In the genomic region with DNA sequence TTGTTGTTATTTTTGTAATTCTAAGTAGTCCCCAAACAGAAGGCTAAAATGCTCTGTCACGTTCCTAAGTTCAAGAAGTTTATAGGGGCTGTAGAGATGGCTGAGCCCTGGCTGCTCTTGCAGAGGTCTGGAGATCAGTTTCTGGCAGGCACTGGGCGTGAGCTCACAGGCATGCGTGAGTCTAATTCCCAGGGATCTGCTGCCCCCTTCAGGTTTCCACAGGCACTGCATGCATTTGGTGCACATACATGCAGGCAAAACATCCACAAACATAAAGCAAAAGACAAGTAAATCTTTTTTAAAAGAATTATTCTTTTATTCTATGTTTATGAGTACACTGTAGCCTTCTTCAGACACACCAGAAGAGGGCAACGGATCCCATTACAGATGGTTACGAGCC, we compare ENCODE assay signal across 10 mouse cellular contexts. TPM values are rescaled to one million over a fixed set of nuclear protein-coding genes. Genes with fewer than 3 reads are reported as not detected.
DNase-seq lines count a peak whose midpoint lies in the region; ATAC-seq and TF ChIP-seq lines count a peak whose summit lies in the region.
"Had no signal": no experiment of that assay in that cellular context is flagged by ENCODE, and none has a peak within 500 bp of the region (broad histone marks: within the 10 kb centered on the region; RNA-seq: fewer than 3 reads in every experiment).

No protein-coding gene starts in this region.

- no peak for ATAC-seq in cerebellum, adult (ENCODE audit: insufficient number of reproducible peaks, low FRiP score, low TSS enrichment)

- intact Hi-C loops in left cerebral cortex, adult 2 months (cut with DNase I): loop anchor here (1.0 kb wide), 1 partner anchor 32 kb away; no protein-coding TSS in a partner anchor
- intact Hi-C loops in left cerebral cortex, postnatal 25 days (cut with DNase I): no loop called here

- no peaks in the 10 kb centered on the region for H3K36me3 ChIP-seq in splenic B cell, adult 2 months (ENCODE audit: control insufficient read depth, insufficient read depth, low read length, poor library complexity, severe bottlenecking)

- TF ChIP-seq CTCF in left cerebral cortex, adult 2 months (IDR thresholded peaks at IDR 0.05): peak; percentile 57

- H3K4me3 ChIP-seq in left cerebral cortex, adult 2 months: no peak overlapping the region
- H3K4me3 ChIP-seq: megakaryocyte, embryonic 14.5 days had no signal

- H3K27me3 ChIP-seq in splenic B cell, adult 2 months (ENCODE audit: control insufficient read depth, insufficient read depth, low read length, poor library complexity, severe bottlenecking): no peaks in the 10 kb centered on the region

- peak; percentile 80 to 85 for DNase-seq in cerebellum, postnatal 10 days
- no peak for DNase-seq in cerebellum, adult 11 months
- DNase-seq in left cerebral cortex, adult 2 months (ENCODE audit: extremely low spot score in 1 of 2, low spot score in 2 of 2): no peak
- DNase-seq in left cerebral cortex, postnatal 25 days (ENCODE audit: low spot score in 2 of 2): no peak
- DNase-seq in ZHBTc4 (ENCODE audit: low read depth, low spot score): peak; percentile 86
- peak; percentile 76 to 77 for DNase-seq in kidney, postnatal 4 days
- DNase-seq in splenic B cell, adult 2 months (ENCODE audit: low read depth, low spot score): peak; percentile 63

- no peak overlapping the region for H3K27ac ChIP-seq in left cerebral cortex, adult 2 months

RNA-seq across cellular contexts. Expression of gene Nphs1, which starts 14.3 kb away (rescaled TPM):
- 1 to 10 TPM in 1 of 2 experiments, under 1 TPM in 1; 0.79 to 1.1 TPM for total RNA-seq in left cerebral cortex, adult 2 months (2021)
- total RNA-seq in left cerebral cortex, postnatal 25 days (2021): 1 to 10 TPM in 1 of 2 experiments, under 1 TPM in 1; 0.78 to 1.5 TPM
- total RNA-seq: heart, postnatal 36 days had no signal

RNA-seq across cellular contexts. Expression of gene Kirrel2, which starts 14.9 kb away (rescaled TPM):
- total RNA-seq in left cerebral cortex, adult 2 months (2021): 10 to 100 TPM; 11.0 to 11.9 TPM
- 10 to 100 TPM; 11.4 to 11.7 TPM for total RNA-seq in left cerebral cortex, postnatal 25 days (2021)
- total RNA-seq: heart, postnatal 36 days had no signal

RNA-seq across cellular contexts. Expression of gene Prodh2, which starts 21.0 kb away (rescaled TPM):
- total RNA-seq in left cerebral cortex, adult 2 months (2021): not detected
- not detected for total RNA-seq in left cerebral cortex, postnatal 25 days (2021)
- total RNA-seq: heart, postnatal 36 days had no signal

RNA-seq across cellular contexts. Expression of gene Aplp1, which starts 27.1 kb away (rescaled TPM):
- 1,000 to 10,000 TPM; 1,205 to 1,260 TPM for total RNA-seq in left cerebral cortex, adult 2 months (2021)
- total RNA-seq in left cerebral cortex, postnatal 25 days (2021): 1,000 to 10,000 TPM; 1,270 to 1,289 TPM

RNA-seq across cellular contexts. Expression of gene Nfkbid, which starts 50.9 kb away (rescaled TPM):
- total RNA-seq in left cerebral cortex, adult 2 months (2021): 1 to 10 TPM; 3.9 to 5.1 TPM
- total RNA-seq in left cerebral cortex, postnatal 25 days (2021): 1 to 10 TPM; 2.6 to 2.7 TPM

Comparison
In these comparisons a context has a peak if more than half of its experiments do, and no peak if none do; other contexts are left out.
1. DNase-seq: peak in cerebellum, postnatal 10 days (2 of 2), ZHBTc4 (single experiment), kidney, postnatal 4 days (2 of 2) and splenic B cell, adult 2 months (single experiment); none in cerebellum, adult 11 months (single experiment), left cerebral cortex, adult 2 months (0 of 2) and left cerebral cortex, postnatal 25 days (0 of 2).